Mouse (Mus musculus) small intestine, adult 2 months (tissue): ENCODE measurements around the gene Baiap2l1. TPM values are rescaled to one million over a fixed set of nuclear protein-coding genes. Genes with fewer than 3 reads are reported as not detected.
"Not testable (repeated sequence)": the region's sequence is repeated elsewhere in the genome, so short reads cannot be mapped to it uniquely, and the experiment has no call there.

Source experiments
- H3K27ac ChIP-seq: fragments of 200-500 bp; 2 replicates; pipeline ENCODE4 v1.5.1; 2012; ENCODE audit warnings: low read depth, low read length, control low read depth, inconsistent platforms; ENCODE audit not compliant: insufficient read depth
- H3K27me3 ChIP-seq: fragments of 200-500 bp; 2 replicates; pipeline ENCODE4 v1.6.1; 2012; ENCODE audit warnings: mild to moderate bottlenecking, moderate library complexity, low read length, inconsistent platforms; ENCODE audit not compliant: control insufficient read depth, insufficient read depth
- H3K36me3 ChIP-seq: fragments of 200-500 bp; 2 replicates; pipeline ENCODE4 v1.6.1; 2012; ENCODE audit warnings: mild to moderate bottlenecking, low read length, control low read depth, inconsistent platforms; ENCODE audit not compliant: control insufficient read depth, insufficient read depth
- H3K4me1 ChIP-seq: fragments of 200-500 bp; 2 replicates; pipeline ENCODE4 v1.6.1; 2012; ENCODE audit warnings: low read length, inconsistent platforms, mixed read lengths; ENCODE audit not compliant: control insufficient read depth, insufficient read depth, insufficient read length
- H3K4me3 ChIP-seq: fragments of 200-500 bp; 2 replicates; pipeline ENCODE4 v1.5.1; 2012; ENCODE audit warnings: low read depth, mild to moderate bottlenecking, control low read depth, inconsistent platforms, low read length, moderate library complexity
- CTCF ChIP-seq: fragments of 200-500 bp; IDR thresholded peaks from 2 replicates; pipeline ENCODE4 v1.5.1; 2012; ENCODE audit warnings: low read depth, mild to moderate bottlenecking, control low read depth, inconsistent platforms, low read length, moderate library complexity, mixed read lengths; ENCODE audit not compliant: insufficient replicate concordance, insufficient read length; ENCODE audit errors: extremely low read depth
- POLR2A ChIP-seq: fragments of 200-500 bp; IDR thresholded peaks from 2 replicates; pipeline ENCODE4 v1.6.1; 2012; ENCODE audit warnings: low read depth, mild to moderate bottlenecking, control low read depth, inconsistent platforms, low read length, moderate library complexity
- WGBS: fragments of 180-500 bp; shearing (Covaris S2); methylation state at CpG from one replicate; pipeline ENCODE4 v1.1.7; 2018; 5-methylcytosine and 5-hydroxymethylcytosine counted together
- polyA plus RNA-seq: library from polyadenylated mRNA; depleted of rRNA; stranded (reverse); fragments of >200 nt; gene quantifications from 2 replicates; pipeline ENCODE4 v1.2.3, GENCODE M21; 2012

Baiap2l1 gene
- polyA plus RNA-seq, 1 experiment: 49.1 TPM

DNA sequence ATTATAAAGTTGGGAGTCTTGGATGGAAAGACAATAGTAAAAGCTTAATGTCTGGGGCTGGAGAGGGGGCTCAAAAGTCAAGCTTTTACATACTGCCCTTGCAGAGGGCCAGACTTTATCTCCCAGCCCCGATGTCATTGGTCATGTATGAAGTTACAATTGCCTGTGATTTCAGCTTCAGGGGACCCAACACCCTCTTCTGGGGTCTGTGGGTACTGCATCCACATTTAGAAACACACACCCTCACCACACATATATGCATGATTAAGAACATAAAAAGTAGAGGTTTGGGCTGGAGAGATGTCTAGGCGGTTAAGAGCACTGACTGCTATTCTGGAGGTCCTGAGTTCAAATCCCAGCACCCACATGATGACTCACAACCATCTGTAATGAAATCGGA, 23.9 kb upstream of the Baiap2l1 start:
- TF ChIP-seq POLR2A (no peak), CTCF (no peak)
- 80% methylated on average over 3 of the region's 3 CpGs for WGBS
- no peaks in the 10 kb centered on the region for H3K27me3 ChIP-seq
- H3K4me3 ChIP-seq: no peak overlapping the region
- H3K36me3 ChIP-seq: no peaks in the 10 kb centered on the region
- H3K4me1 ChIP-seq: peaks cover 5% of the 10 kb centered on the region; the same call in 1 of the 2 replicates
- H3K27ac ChIP-seq: no peak overlapping the region

DNA sequence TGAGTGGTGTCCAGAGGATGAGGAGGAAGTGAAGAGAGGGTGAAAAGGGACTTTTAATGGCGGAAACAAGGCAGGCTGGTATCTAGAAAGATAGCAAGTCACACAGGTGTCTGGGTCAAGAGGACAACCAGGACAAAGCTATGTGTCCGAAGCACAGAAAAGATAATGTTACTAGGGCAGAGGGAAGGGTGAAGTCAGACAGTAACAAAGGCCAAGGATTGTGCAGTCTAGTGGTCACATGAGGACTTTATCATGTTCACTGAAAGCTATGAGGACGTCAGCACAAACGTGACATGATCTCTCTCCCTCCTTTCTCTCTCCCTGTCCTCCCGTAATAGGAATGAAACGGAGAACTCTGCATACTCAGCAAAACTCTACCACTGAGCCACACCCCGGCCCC, 22.8 kb upstream of the Baiap2l1 start:
- no peak overlapping the region for H3K27ac ChIP-seq
- H3K4me1 ChIP-seq: peaks cover 5% of the 10 kb centered on the region; the same call in 1 of the 2 replicates
- no peak overlapping the region for H3K4me3 ChIP-seq
- TF ChIP-seq CTCF: no peak
- TF ChIP-seq POLR2A: no peak
- WGBS: 59% methylated on average over 7 of the region's 7 CpGs
- no peaks in the 10 kb centered on the region for H3K36me3 ChIP-seq
- H3K27me3 ChIP-seq: no peaks in the 10 kb centered on the region

DNA sequence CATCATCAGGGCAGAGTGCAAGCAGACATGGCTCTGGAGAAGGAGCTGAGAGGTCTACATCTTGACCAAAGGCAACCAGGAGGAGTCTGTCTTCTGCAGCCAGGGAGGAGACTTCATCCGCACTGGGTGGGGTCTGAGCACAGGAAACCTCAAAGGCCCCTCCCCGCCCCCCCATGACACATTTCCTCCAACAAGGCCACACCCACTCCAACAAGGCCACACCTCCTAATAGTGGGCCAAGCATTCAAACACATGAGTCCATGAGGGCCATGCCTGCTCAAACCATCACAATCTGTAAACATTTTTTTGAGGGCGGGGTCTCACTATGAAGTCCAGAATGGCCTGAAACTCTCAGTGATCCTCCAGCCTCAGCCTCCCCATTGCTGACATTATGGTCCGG, 21.5 kb upstream of the Baiap2l1 start:
- no peak overlapping the region for H3K4me3 ChIP-seq
- H3K4me1 ChIP-seq: peaks cover 5% of the 10 kb centered on the region; the same call in 1 of the 2 replicates
- H3K36me3 ChIP-seq: no peaks in the 10 kb centered on the region
- H3K27me3 ChIP-seq: no peaks in the 10 kb centered on the region
- 96% methylated on average over 4 of the region's 4 CpGs for WGBS
- TF ChIP-seq POLR2A: no peak
- TF ChIP-seq CTCF: no peak
- no peak overlapping the region for H3K27ac ChIP-seq

DNA sequence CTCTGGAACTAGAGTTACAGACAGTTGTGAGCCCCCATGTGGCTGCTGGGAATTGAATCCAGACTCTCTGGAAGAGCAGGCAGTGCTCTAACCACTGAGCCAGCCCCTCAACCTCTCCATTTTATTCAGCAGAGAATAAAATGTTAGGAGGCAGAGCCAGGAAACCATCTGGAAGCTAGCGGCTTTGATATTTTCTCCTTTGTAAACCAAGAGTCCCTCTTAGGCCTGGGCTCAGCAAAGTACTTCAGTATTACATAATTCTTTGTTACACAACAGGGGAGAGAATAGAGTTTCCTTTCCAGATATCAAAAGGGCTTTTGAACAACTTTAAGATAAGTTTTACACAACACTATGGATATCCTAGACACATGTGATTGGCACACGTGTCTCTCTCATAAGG, 15.0 kb upstream of the Baiap2l1 start:
- peaks cover 4% of the 10 kb centered on the region; the same call in 1 of the 2 replicates for H3K4me1 ChIP-seq
- no peak overlapping the region for H3K4me3 ChIP-seq
- H3K27me3 ChIP-seq: no peaks in the 10 kb centered on the region
- H3K36me3 ChIP-seq: no peaks in the 10 kb centered on the region
- TF ChIP-seq POLR2A: no peak
- no peak for TF ChIP-seq CTCF
- 66% methylated on average over 2 of the region's 2 CpGs for WGBS
- H3K27ac ChIP-seq: no peak overlapping the region

DNA sequence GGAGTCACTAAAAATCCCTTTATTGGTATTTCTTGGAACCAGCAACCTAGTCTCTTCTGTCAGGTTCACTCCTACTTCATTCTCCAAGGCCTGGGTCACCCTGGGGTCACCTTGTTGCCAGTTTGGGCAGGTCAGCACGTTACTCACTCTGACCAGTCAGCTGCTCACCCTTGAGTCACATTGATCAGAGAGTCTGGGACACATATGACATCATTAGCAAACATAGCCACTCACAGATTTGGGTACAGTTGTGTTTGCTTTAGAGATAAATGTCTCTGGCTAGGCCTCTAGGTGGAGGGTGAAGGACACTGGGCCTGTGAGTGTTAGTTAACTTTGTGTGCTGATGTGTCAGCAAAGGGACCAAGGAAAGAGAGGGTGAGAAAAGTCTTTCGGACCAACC, 14.3 kb upstream of the Baiap2l1 start:
- TF ChIP-seq CTCF (no peak), POLR2A (no peak)
- no peaks in the 10 kb centered on the region for H3K36me3 ChIP-seq
- peaks cover 4% of the 10 kb centered on the region; the same call in 1 of the 2 replicates for H3K4me1 ChIP-seq
- no peaks in the 10 kb centered on the region for H3K27me3 ChIP-seq
- no peak overlapping the region for H3K27ac ChIP-seq
- H3K4me3 ChIP-seq: no peak overlapping the region
- WGBS: 32% methylated on average over 2 of the region's 2 CpGs

DNA sequence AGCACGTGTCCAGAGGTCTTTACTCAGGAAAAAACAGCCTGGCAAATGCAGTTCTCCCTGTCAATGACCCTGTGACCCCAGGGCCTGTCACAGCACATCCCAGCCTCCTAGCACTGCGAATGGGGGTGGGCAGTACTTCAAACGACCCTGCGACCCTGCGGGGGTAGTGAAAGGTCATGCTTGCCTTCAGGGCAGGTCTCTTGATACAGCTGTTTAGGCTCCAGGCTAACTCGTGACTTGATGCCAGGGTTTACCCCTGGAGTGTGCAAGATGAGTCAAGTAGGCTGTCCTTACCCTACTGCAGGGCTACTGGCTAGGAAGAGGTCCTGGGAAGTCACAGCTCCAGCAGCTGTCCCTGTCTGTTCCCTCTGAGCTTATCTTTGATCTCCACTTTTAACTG, 13.1 kb upstream of the Baiap2l1 start:
- no peaks in the 10 kb centered on the region for H3K27me3 ChIP-seq
- no peak overlapping the region for H3K4me3 ChIP-seq
- no peak for TF ChIP-seq POLR2A
- TF ChIP-seq CTCF: no peak
- H3K27ac ChIP-seq: no peak overlapping the region
- WGBS: 52% methylated on average over 6 of the region's 6 CpGs
- peaks cover 4% of the 10 kb centered on the region; the same call in 1 of the 2 replicates for H3K4me1 ChIP-seq
- H3K36me3 ChIP-seq: no peaks in the 10 kb centered on the region

DNA sequence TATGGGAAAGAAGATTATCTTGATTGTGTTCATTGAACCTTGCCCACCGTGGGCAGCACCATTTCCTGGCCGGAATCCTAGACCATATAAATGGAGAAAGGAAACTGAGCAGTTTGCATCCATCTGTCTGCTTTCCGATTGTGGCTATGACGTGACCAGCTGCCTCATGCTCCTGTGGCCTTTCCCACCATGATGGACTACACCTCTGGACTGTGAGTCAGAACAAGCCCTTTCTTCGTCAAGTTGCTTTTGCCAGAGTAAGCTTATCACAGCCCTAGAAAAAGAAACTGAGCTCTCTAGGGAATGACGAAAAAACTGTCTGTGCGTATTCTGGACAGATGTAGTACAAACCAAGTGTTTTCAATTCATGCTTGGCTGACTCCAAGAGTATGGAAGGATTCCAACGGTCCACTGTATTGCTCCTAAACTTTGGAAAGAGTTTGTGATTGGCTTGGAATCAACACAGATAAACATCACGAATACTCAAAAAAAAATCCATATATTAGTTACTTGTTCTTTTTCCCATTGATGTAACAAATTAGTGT, 10.8 kb upstream of the Baiap2l1 start:
- TF ChIP-seq POLR2A (no peak), CTCF (no peak)
- WGBS: 60% methylated on average over 9 of the region's 9 CpGs
- Histone ChIP-seq H3K27me3 (no peaks in the 10 kb centered on the region), H3K4me3 (no peak overlapping the region), H3K27ac (no peak overlapping the region), H3K36me3 (no peaks in the 10 kb centered on the region), H3K4me1 (peaks cover 15% of the 10 kb centered on the region; the same call in 1 of the 2 replicates)

DNA sequence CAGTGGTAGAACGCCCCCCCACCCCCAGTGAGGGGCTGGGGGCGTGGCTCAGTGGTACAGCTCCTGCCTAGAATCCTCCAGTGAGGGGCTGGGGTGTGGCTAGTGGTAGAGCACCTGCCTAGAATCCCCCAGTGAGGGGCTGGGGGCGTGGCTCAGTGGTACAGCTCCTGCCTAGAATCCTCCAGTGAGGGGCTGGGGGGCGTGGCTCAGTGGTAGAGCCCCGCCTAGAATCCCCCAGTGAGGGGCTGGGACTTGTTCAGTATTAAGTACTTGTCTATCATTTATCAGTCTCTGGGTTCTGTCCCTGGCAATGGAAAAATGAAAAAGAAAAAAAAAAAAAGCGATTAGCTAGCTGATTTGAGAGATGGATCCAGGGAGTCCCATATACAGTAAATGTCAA, 8.6 kb upstream of the Baiap2l1 start:
- peaks cover 19% of the 10 kb centered on the region; the same call in 1 of the 2 replicates for H3K4me1 ChIP-seq
- not testable (repeated sequence) for H3K36me3 ChIP-seq, H3K4me3 ChIP-seq, H3K27me3 ChIP-seq, H3K27ac ChIP-seq
- 79% methylated on average over 6 of the region's 6 CpGs for whole genome bisulfite sequencing
